Mouse (Mus musculus): ENCODE data around the gene Agrn. TPM values are rescaled to one million over a fixed set of nuclear protein-coding genes. Genes with fewer than 3 reads are reported as not detected.
"Not testable (repeated sequence)": the region's sequence is repeated elsewhere in the genome, so short reads cannot be mapped to it uniquely, and the experiment has no call there.

Agrn gene
- polyA plus RNA-seq, 1 experiment: 8.8 TPM

DNA sequence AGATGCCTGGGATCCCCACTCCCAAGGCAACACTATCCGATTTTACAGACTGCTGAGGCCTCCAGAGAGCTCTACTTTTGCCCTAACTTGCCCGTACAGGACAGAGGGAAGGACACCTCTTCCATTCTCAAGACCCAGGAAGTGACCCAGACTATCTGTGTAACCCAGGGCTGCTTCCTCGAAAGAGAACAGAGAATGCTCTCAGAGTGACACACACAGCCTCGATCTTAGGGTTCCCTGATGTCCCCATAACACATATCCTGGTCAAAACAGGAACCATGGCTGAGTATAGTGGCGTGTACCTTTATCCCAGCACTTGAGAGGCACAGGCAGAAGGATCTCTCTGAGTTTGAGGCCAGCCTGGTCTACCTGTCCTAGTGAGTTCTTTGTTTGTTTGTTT lies 13.5 kb downstream of the Agrn start:
- Histone ChIP-seq H3K4me1 (ENCODE audit: control insufficient read depth, insufficient read depth, low read length) (no peaks in the 10 kb centered on the region), H3K27me3 (ENCODE audit: control insufficient read depth, insufficient read depth, low read length) (no peaks in the 10 kb centered on the region), H3K4me3 (ENCODE audit: control insufficient read depth, low read depth, low read length) (no peak overlapping the region), H3K36me3 (ENCODE audit: control insufficient read depth, insufficient read depth, low read length) (no peaks in the 10 kb centered on the region), H3K27ac (ENCODE audit: control insufficient read depth, insufficient read depth, low read depth, low read length) (no peak overlapping the region)
- TF ChIP-seq CTCF (IDR thresholded peaks at IDR 0.05; ENCODE audit: control insufficient read depth, insufficient read depth, insufficient replicate concordance, low read depth, low read length): no peak
- TF ChIP-seq POLR2A (IDR thresholded peaks at IDR 0.05; ENCODE audit: control insufficient read depth, low read depth, low read length): no peak

GRCm38 (mm10) chr4:156177630-156178029 lies 19.7 kb downstream of the Agrn start:
- Histone ChIP-seq H3K4me3 (ENCODE audit: control insufficient read depth, low read depth, low read length) (no peak overlapping the region), H3K27me3 (ENCODE audit: control insufficient read depth, insufficient read depth, low read length) (no peaks in the 10 kb centered on the region), H3K36me3 (ENCODE audit: control insufficient read depth, insufficient read depth, low read length) (no peaks in the 10 kb centered on the region), H3K4me1 (ENCODE audit: control insufficient read depth, insufficient read depth, low read length) (peaks cover 5% of the 10 kb centered on the region), H3K27ac (ENCODE audit: control insufficient read depth, insufficient read depth, low read depth, low read length) (no peak overlapping the region)
- TF ChIP-seq CTCF (IDR thresholded peaks at IDR 0.05; ENCODE audit: control insufficient read depth, insufficient read depth, insufficient replicate concordance, low read depth, low read length): no peak

- no peaks in the 10 kb centered on the region for H3K36me3 ChIP-seq (ENCODE audit: control insufficient read depth, insufficient read depth, low read length)
- H3K4me3 ChIP-seq (ENCODE audit: control insufficient read depth, low read depth, low read length): no peak overlapping the region
- TF ChIP-seq CTCF (IDR thresholded peaks at IDR 0.05; ENCODE audit: control insufficient read depth, insufficient read depth, insufficient replicate concordance, low read depth, low read length): no peak
- TF ChIP-seq POLR2A (IDR thresholded peaks at IDR 0.05; ENCODE audit: control insufficient read depth, low read depth, low read length): no peak
- no peaks in the 10 kb centered on the region for H3K27me3 ChIP-seq (ENCODE audit: control insufficient read depth, insufficient read depth, low read length)
- H3K4me1 ChIP-seq (ENCODE audit: control insufficient read depth, insufficient read depth, low read length): peaks cover 7% of the 10 kb centered on the region
- no peak overlapping the region for H3K27ac ChIP-seq (ENCODE audit: control insufficient read depth, insufficient read depth, low read depth, low read length)
Measured at GRCm38 (mm10) chr4:156171828-156172227, 25.5 kb downstream of the Agrn start.

DNA sequence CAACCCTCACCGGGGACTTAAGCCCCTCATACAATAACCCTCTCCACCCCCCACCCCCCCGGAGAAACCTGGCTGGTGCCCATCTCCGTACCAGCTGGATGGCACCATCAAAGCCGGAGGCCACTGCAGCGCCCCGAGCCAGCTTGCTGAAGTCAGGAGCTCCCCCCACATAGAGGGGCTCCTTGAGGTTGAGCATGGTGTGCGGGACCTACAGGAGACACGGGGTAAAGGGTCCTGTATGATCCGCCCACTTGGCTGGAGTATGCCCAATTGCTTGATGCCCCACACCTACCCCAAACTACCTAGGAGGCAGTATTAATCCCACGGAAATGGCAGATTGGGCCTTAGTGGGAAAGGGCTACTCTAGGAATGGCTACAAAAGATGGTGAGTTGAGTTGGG lies 28.2 kb downstream of the Agrn start:
- Histone ChIP-seq H3K4me3 (ENCODE audit: control insufficient read depth, low read depth, low read length) (no peak overlapping the region), H3K27me3 (ENCODE audit: control insufficient read depth, insufficient read depth, low read length) (no peaks in the 10 kb centered on the region), H3K36me3 (ENCODE audit: control insufficient read depth, insufficient read depth, low read length) (no peaks in the 10 kb centered on the region), H3K27ac (ENCODE audit: control insufficient read depth, insufficient read depth, low read depth, low read length) (no peak overlapping the region), H3K4me1 (ENCODE audit: control insufficient read depth, insufficient read depth, low read length) (peaks cover 7% of the 10 kb centered on the region)
- TF ChIP-seq POLR2A (IDR thresholded peaks at IDR 0.05; ENCODE audit: control insufficient read depth, low read depth, low read length): no peak
- TF ChIP-seq CTCF (IDR thresholded peaks at IDR 0.05; ENCODE audit: control insufficient read depth, insufficient read depth, insufficient replicate concordance, low read depth, low read length): no peak

DNA sequence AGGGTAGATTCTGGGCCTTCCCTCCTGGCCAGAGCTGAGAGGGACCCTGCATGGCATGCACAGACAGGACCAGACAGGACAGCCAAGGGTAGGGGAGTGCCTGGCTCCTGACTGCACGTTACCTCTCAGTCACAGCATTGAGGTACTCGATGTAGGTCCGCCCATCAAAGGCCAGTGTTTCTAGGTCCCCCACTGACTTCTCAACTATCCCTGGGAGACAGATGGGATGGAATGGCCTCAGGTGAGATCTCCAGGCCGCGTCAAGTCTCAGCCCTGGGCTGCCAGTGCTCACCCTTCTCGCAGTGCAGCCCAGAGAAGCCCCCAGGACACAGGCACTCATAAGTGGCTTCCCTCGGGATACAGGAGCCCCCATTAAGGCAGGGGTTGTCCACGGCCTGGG lies 28.7 kb downstream of the Agrn start:
- Histone ChIP-seq H3K36me3 (ENCODE audit: control insufficient read depth, insufficient read depth, low read length) (no peaks in the 10 kb centered on the region), H3K4me3 (ENCODE audit: control insufficient read depth, low read depth, low read length) (no peak overlapping the region), H3K27me3 (ENCODE audit: control insufficient read depth, insufficient read depth, low read length) (no peaks in the 10 kb centered on the region), H3K4me1 (ENCODE audit: control insufficient read depth, insufficient read depth, low read length) (peaks cover 7% of the 10 kb centered on the region), H3K27ac (ENCODE audit: control insufficient read depth, insufficient read depth, low read depth, low read length) (no peak overlapping the region)
- TF ChIP-seq POLR2A (IDR thresholded peaks at IDR 0.05; ENCODE audit: control insufficient read depth, low read depth, low read length) (no peak), CTCF (IDR thresholded peaks at IDR 0.05; ENCODE audit: control insufficient read depth, insufficient read depth, insufficient replicate concordance, low read depth, low read length) (no peak)

- TF ChIP-seq POLR2A (IDR thresholded peaks at IDR 0.05; ENCODE audit: control insufficient read depth, low read depth, low read length) (no peak), CTCF (IDR thresholded peaks at IDR 0.05; ENCODE audit: control insufficient read depth, insufficient read depth, insufficient replicate concordance, low read depth, low read length) (no peak)
Measured at GRCm38 (mm10) chr4:156166477-156166876, 30.8 kb downstream of the Agrn start.

DNA sequence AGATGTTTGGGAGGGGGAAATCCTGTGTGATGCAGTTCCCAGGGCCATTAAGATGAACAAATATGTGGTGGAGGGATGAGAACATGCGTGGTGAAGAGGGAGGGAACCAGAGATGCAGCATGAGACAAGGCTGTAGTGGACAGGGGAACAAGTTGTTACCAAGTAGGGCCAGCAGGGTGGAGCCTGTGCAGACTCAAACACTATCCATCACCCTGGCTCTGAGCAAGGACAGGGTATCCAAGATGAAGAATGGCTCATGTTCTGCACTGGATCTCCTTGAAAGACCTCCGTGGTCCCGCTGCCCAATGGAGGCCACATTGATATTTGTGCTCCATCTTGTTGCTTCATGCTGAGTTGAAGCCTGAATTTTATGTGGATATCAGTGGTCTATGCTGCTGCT lies 42.5 kb downstream of the Agrn start:
- Histone ChIP-seq H3K27me3 (ENCODE audit: control insufficient read depth, insufficient read depth, low read length) (no peaks in the 10 kb centered on the region), H3K4me3 (ENCODE audit: control insufficient read depth, low read depth, low read length) (no peak overlapping the region), H3K36me3 (ENCODE audit: control insufficient read depth, insufficient read depth, low read length) (no peaks in the 10 kb centered on the region), H3K4me1 (ENCODE audit: control insufficient read depth, insufficient read depth, low read length) (no peaks in the 10 kb centered on the region), H3K27ac (ENCODE audit: control insufficient read depth, insufficient read depth, low read depth, low read length) (no peak overlapping the region)
- TF ChIP-seq POLR2A (IDR thresholded peaks at IDR 0.05; ENCODE audit: control insufficient read depth, low read depth, low read length) (no peak), CTCF (IDR thresholded peaks at IDR 0.05; ENCODE audit: control insufficient read depth, insufficient read depth, insufficient replicate concordance, low read depth, low read length) (no peak)

More at GRCm38 (mm10) chr4:156166477-156166876, 30.8 kb downstream of the Agrn start:
- no peaks in the 10 kb centered on the region for H3K27me3 ChIP-seq (ENCODE audit: control insufficient read depth, insufficient read depth, low read length)
- H3K4me3 ChIP-seq (ENCODE audit: control insufficient read depth, low read depth, low read length): no peak overlapping the region
- no peaks in the 10 kb centered on the region for H3K4me1 ChIP-seq (ENCODE audit: control insufficient read depth, insufficient read depth, low read length)
- no peaks in the 10 kb centered on the region for H3K36me3 ChIP-seq (ENCODE audit: control insufficient read depth, insufficient read depth, low read length)
- no peak overlapping the region for H3K27ac ChIP-seq (ENCODE audit: control insufficient read depth, insufficient read depth, low read depth, low read length)

DNA sequence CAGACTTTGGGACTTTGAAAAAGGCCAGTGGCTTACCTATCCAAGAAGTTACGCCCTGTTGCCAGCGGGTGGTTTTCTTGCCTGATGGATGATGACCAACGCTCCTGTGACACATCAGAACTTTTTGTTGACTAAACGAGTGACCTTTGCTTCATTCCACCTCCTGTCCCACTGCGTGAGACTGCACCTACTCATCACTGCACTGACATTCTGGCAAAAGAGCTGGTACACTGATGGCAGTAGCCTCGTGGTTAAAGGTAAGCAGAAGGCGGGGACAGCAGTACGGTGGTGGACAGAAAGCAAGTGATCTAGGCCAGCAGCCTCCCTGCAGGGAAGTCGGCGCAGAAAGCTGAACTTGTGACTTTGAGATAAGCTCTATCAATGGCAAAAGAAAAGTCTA lies 46.4 kb downstream of the Agrn start:
- not testable (repeated sequence) for H3K4me3 ChIP-seq (ENCODE audit: control insufficient read depth, low read depth, low read length); H3K4me1 ChIP-seq (ENCODE audit: control insufficient read depth, insufficient read depth, low read length); H3K36me3 ChIP-seq (ENCODE audit: control insufficient read depth, insufficient read depth, low read length); H3K27ac ChIP-seq (ENCODE audit: control insufficient read depth, insufficient read depth, low read depth, low read length); H3K27me3 ChIP-seq (ENCODE audit: control insufficient read depth, insufficient read depth, low read length)
